8 mouse cellular contexts compared by ENCODE assay signal in the genomic region with DNA sequence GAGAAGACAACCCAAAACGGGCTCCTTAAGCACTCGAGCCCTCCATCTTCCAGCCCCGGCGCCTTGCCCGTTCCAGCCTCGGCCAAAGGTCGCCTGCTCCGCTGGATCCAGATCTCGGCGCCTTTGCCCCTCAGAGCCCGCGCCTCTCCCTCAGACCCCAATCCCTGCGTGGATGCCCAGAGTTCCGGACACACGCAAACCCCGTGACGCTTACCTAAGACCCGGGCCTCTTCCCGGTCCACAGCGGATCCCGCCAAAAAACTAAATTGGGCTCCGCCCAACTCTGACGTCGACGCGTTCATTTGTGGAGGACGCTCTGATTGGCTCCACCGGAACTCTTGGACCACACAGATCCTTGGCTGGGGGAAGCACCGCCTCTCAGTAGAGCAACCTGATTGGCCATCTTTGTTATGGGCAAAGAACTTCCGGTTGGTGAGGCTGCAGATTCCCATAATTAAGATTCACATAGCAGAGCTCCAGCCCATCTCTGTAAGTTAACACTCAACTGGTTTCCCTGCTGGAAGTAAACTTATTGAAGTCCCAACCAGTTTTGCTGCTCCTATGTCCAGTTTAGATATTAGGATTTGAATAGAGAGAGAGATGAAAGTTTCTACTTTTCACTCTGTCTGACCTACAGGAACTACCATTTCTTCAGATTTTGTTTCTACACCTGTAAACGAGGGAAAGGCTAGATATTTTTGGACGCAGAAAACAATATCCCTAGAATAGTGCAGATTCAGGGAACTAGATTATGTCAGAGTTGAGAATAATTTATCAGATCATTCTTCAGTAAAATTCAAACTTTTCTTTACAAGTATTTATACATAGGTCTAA. TPM values are rescaled to one million over a fixed set of nuclear protein-coding genes. Genes with fewer than 3 reads are reported as not detected.
DNase-seq lines count a peak whose midpoint lies in the region; ATAC-seq and TF ChIP-seq lines count a peak whose summit lies in the region.

A gene (minus strand): TSS at position 301 of the 834 bp plus-strand sequence.

- peak within 1 kb of the TSS; percentile 81 for H3K4me3 ChIP-seq in ES-Bruce4 (ENCODE audit: low read depth, low read length)
- peak within 1 kb of the TSS; percentile 67 for H3K4me3 ChIP-seq in forebrain, embryonic 13.5 days
- H3K4me3 ChIP-seq in liver, postnatal 0 days (ENCODE audit: low read depth, low read length): peak within 1 kb of the TSS; percentile 92
- H3K4me3 ChIP-seq in neural tube, embryonic 14.5 days (ENCODE audit: low read depth, low read length): peak within 1 kb of the TSS; percentile 48

- H3K9ac ChIP-seq in ES-Bruce4 (ENCODE audit: low read depth, poor library complexity, severe bottlenecking): peak within 1 kb of the TSS; percentile 89
- H3K9ac ChIP-seq in forebrain, embryonic 13.5 days: peak within 1 kb of the TSS; percentile 73
- peak within 1 kb of the TSS; percentile 82 for H3K9ac ChIP-seq in liver, postnatal 0 days (replicated peaks)
- H3K9ac ChIP-seq in neural tube, embryonic 14.5 days (replicated peaks; ENCODE audit: low read depth, low read length): no peak within 1 kb of the TSS

- peak within 1 kb of the TSS; percentile 70 for H3K4me2 ChIP-seq in forebrain, embryonic 13.5 days
- H3K4me2 ChIP-seq in liver, postnatal 0 days (ENCODE audit: low read depth, low read length): peak within 1 kb of the TSS; percentile 80
- H3K4me2 ChIP-seq in neural tube, embryonic 14.5 days (ENCODE audit: low read depth, low read length): peak within 1 kb of the TSS; percentile 71

- TF ChIP-seq CTCF in ES-Bruce4 (IDR thresholded peaks at IDR 0.05; ENCODE audit: low read depth, low read length): no peak
- TF ChIP-seq CTCF in liver, postnatal 0 days (IDR thresholded peaks at IDR 0.05; ENCODE audit: low read depth): no peak

- intact Hi-C loops in heart, postnatal 10 days (cut with DNase I): loop anchor here (5.0 kb wide), 1 partner anchor 95 kb away; a partner anchor contains a TSS

- no peak for TF ChIP-seq EP300 in ES-Bruce4 (IDR thresholded peaks at IDR 0.05; ENCODE audit: insufficient read depth, low read depth, low read length)
- peak; percentile 53; the same call in 1 of the 2 replicates for TF ChIP-seq EP300 in liver, postnatal 0 days (IDR thresholded peaks at IDR 0.05; ENCODE audit: low read depth)

- no peak within 1 kb of the TSS; the same call in 1 of the 2 replicates for H3K27ac ChIP-seq in ES-Bruce4 (ENCODE audit: insufficient read depth, low read length)
- no peak within 1 kb of the TSS for H3K27ac ChIP-seq in forebrain, embryonic 13.5 days
- peak within 1 kb of the TSS; percentile 57 for H3K27ac ChIP-seq in liver, postnatal 0 days (ENCODE audit: low read depth)
- no peak within 1 kb of the TSS for H3K27ac ChIP-seq in neural tube, embryonic 14.5 days (ENCODE audit: low read depth, low read length)

- TF ChIP-seq POLR2A in ES-Bruce4 (IDR thresholded peaks at IDR 0.05; ENCODE audit: insufficient read depth, low read length): no peak

- peak; percentile 99 for ATAC-seq in cerebellum, adult (ENCODE audit: insufficient number of reproducible peaks, low FRiP score, low TSS enrichment)
- ATAC-seq in forebrain, embryonic 13.5 days: peak; percentile 100
- ATAC-seq in liver, postnatal 0 days: peak; percentile 100
- peak; percentile 100 for ATAC-seq in neural tube, embryonic 14.5 days (ENCODE audit: low read depth)

- H3K36me3 ChIP-seq in ES-Bruce4 (ENCODE audit: control insufficient read depth, insufficient read depth, low read length, poor library complexity, severe bottlenecking): peaks cover 17% of the 10 kb centered on the region
- H3K36me3 ChIP-seq in forebrain, embryonic 13.5 days (ENCODE audit: poor library complexity, severe bottlenecking): peaks cover 14% of the 10 kb centered on the region
- H3K36me3 ChIP-seq in liver, postnatal 0 days (replicated peaks; ENCODE audit: insufficient read depth, low read length): peaks cover 14% of the 10 kb centered on the region
- H3K36me3 ChIP-seq in neural tube, embryonic 14.5 days (ENCODE audit: control insufficient read depth, insufficient read depth, low read length): no peaks in the 10 kb centered on the region

- peak; percentile 96 to 97 for DNase-seq in heart, postnatal 10 days
- peak; percentile 88 for DNase-seq in large intestine, adult 2 months (ENCODE audit: low read depth, low spot score)
- DNase-seq in liver, postnatal 0 days: peak; percentile 95
- peak; percentile 96 for DNase-seq in testis, postnatal 10 days (ENCODE audit: low spot score)

- H3K9me3 ChIP-seq in ES-Bruce4 (replicated peaks; ENCODE audit: control insufficient read depth, insufficient read depth, low read length, poor library complexity, severe bottlenecking): no peaks in the 10 kb centered on the region
- no peaks in the 10 kb centered on the region for H3K9me3 ChIP-seq in forebrain, embryonic 13.5 days (replicated peaks)
- no peaks in the 10 kb centered on the region for H3K9me3 ChIP-seq in liver, postnatal 0 days (ENCODE audit: low read length)
- no peaks in the 10 kb centered on the region for H3K9me3 ChIP-seq in neural tube, embryonic 14.5 days (ENCODE audit: control insufficient read depth, low read length)

- H3K27me3 ChIP-seq in ES-Bruce4 (ENCODE audit: control insufficient read depth, insufficient read depth, low read length, poor library complexity, severe bottlenecking): no peaks in the 10 kb centered on the region
- no peaks in the 10 kb centered on the region for H3K27me3 ChIP-seq in forebrain, embryonic 13.5 days
- H3K27me3 ChIP-seq in liver, postnatal 0 days (ENCODE audit: insufficient read depth, low read length): no peaks in the 10 kb centered on the region
- H3K27me3 ChIP-seq in neural tube, embryonic 14.5 days (ENCODE audit: control insufficient read depth, insufficient read depth, low read length): no peaks in the 10 kb centered on the region

- H3K4me1 ChIP-seq in ES-Bruce4 (ENCODE audit: control insufficient read depth, insufficient read depth, low read length): no peaks in the 10 kb centered on the region
- peaks cover 9% of the 10 kb centered on the region for H3K4me1 ChIP-seq in forebrain, embryonic 13.5 days
- peaks cover 6% of the 10 kb centered on the region; the same call in 1 of the 2 replicates for H3K4me1 ChIP-seq in liver, postnatal 0 days (ENCODE audit: insufficient read depth)
- no peaks in the 10 kb centered on the region for H3K4me1 ChIP-seq in neural tube, embryonic 14.5 days (ENCODE audit: control insufficient read depth, insufficient read depth, low read length)

- WGBS in forebrain, embryonic 13.5 days: 3% methylated on average over 32 of the region's 32 CpGs
- 3% methylated on average over 32 of the region's 32 CpGs for WGBS in large intestine, adult 2 months
- WGBS in liver, postnatal 0 days (ENCODE audit: insufficient replicate concordance): 3% methylated on average over 32 of the region's 32 CpGs
- WGBS in neural tube, embryonic 14.5 days: 4% methylated on average over 32 of the region's 32 CpGs

RNA-seq across cellular contexts. Expression of the gene that starts here (rescaled TPM):
- 91.6 and 92.8 TPM in 2 replicates for polyA plus RNA-seq in ES-Bruce4 (2011; ENCODE audit: insufficient read depth, insufficient read length, low read depth, missing spikeins)
- 25.0 and 28.9 TPM in 2 replicates for polyA plus RNA-seq in forebrain, embryonic 13.5 days (2015; fragmentation: Nextera tagmentation; extraction: Ambion mirVana)
- total RNA-seq in heart, postnatal 10 days (2021): 1 to 10 TPM; 3.5 to 3.9 TPM
- polyA plus RNA-seq in large intestine, adult 2 months (2012; rRNA removed): 19.1 and 19.5 TPM in 2 replicates
- polyA plus RNA-seq in liver, postnatal 0 days (2015; fragmentation: Nextera tagmentation; extraction: Ambion mirVana): 10.5 and 12.2 TPM in 2 replicates
- polyA plus RNA-seq in neural tube, embryonic 14.5 days (2014; fragmentation: Nextera tagmentation; extraction: Ambion mirVana): 1.8 and 3.5 TPM in 2 replicates
